Mouse (Mus musculus): ENCODE results near the gene Dact3. TPM values are rescaled to one million over a fixed set of nuclear protein-coding genes. Genes with fewer than 3 reads are reported as not detected.

The Dact3 gene
- polyA plus RNA-seq (2015; fragmentation: Nextera tagmentation; extraction: Ambion mirVana): 3.5 and 5.1 TPM in 2 replicates

DNA sequence AGATGAGACGGTGACA, at the start of gene Dact3:
TSS of gene Dact3 (plus strand) at position 8 of the 16 bp plus-strand sequence.
- Histone ChIP-seq H3K36me3 (ENCODE audit: control insufficient read depth, insufficient read depth, low read length) (no peaks in the 10 kb centered on the region; the same call in 1 of the 2 replicates), H3K4me3 (ENCODE audit: low read depth, low read length) (peak within 1 kb of the TSS; percentile 70), H3K4me1 (replicated peaks; ENCODE audit: control insufficient read depth, insufficient read depth) (no peaks in the 10 kb centered on the region), H3K4me2 (replicated peaks; ENCODE audit: low read depth) (peak within 1 kb of the TSS; percentile 77), H3K9me3 (ENCODE audit: control insufficient read depth, low read length) (no peaks in the 10 kb centered on the region), H3K27ac (replicated peaks) (peak within 1 kb of the TSS; percentile 90), H3K27me3 (ENCODE audit: control insufficient read depth, insufficient read depth, low read length) (no peaks in the 10 kb centered on the region), H3K9ac (ENCODE audit: low read length) (peak within 1 kb of the TSS; percentile 81)
- ATAC-seq (ENCODE audit: low FRiP score, low TSS enrichment): no peak
- DNase-seq (ENCODE audit: low spot score): no peak
- TF ChIP-seq CTCF (IDR thresholded peaks at IDR 0.05; ENCODE audit: low read depth) (no peak), EP300 (optimal IDR thresholded peaks at IDR 0.05) (no peak)
- WGBS: 0% methylated on average over 1 of the region's 1 CpGs

DNA sequence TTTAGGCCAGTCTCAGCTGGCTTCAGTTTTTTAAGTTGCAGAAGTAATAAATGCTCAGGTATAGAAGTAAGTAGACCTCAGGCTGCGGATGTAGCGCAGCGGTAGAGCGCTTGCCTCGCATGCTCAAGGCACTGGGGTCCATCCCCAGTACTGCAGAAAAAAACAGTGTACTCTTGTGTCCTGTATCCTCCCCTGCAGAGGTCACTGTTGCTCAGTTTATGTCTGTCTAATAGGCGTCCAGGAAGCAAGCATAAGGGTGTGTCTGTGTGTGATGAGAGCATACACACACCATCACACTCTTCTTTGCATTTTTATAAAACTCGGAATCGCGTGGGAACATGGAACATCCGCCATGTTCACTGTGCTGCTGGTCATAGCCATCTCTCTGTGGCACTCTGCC, 49.3 kb upstream of the Dact3 start:
- Histone ChIP-seq H3K4me1 (replicated peaks; ENCODE audit: control insufficient read depth, insufficient read depth) (no peaks in the 10 kb centered on the region; the same call in 1 of the 2 replicates), H3K9me3 (ENCODE audit: control insufficient read depth, low read length) (no peaks in the 10 kb centered on the region), H3K36me3 (ENCODE audit: control insufficient read depth, insufficient read depth, low read length) (peaks cover 42% of the 10 kb centered on the region), H3K27ac (replicated peaks) (no peak overlapping the region), H3K4me3 (ENCODE audit: low read depth, low read length) (no peak overlapping the region), H3K27me3 (ENCODE audit: control insufficient read depth, insufficient read depth, low read length) (no peaks in the 10 kb centered on the region), H3K9ac (ENCODE audit: low read length) (no peak overlapping the region), H3K4me2 (replicated peaks; ENCODE audit: low read depth) (no peak overlapping the region)
- ATAC-seq (ENCODE audit: low FRiP score, low TSS enrichment) (no peak), DNase-seq (ENCODE audit: low spot score) (no peak)
- peak; percentile 68 for TF ChIP-seq CTCF (IDR thresholded peaks at IDR 0.05; ENCODE audit: low read depth)
- no peak for TF ChIP-seq EP300 (optimal IDR thresholded peaks at IDR 0.05)
- 80% methylated on average over 10 of the region's 10 CpGs for WGBS

DNA sequence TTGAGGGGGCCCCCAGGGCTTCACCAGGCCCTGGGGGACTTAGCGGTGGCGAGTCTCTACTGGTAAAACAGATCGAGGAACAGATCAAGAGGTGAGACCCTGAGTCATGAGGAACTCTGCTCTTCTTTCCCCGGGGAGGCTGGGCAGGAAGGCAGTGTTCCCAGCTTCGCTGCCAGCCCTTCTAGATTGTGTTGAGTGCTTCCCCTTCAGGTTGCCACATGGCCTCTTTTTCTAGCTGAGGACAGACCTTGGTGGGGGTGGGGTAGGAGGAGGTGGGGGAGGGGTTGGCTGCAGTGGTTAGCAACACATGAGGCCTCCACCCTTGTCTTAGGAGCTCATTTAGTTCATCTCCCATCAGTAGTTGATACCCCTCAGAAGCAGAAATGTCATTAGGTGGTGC, 48.5 kb upstream of the Dact3 start:
- no peak for DNase-seq (ENCODE audit: low spot score)
- Histone ChIP-seq H3K27me3 (ENCODE audit: control insufficient read depth, insufficient read depth, low read length) (no peaks in the 10 kb centered on the region), H3K4me1 (replicated peaks; ENCODE audit: control insufficient read depth, insufficient read depth) (no peaks in the 10 kb centered on the region), H3K9me3 (ENCODE audit: control insufficient read depth, low read length) (no peaks in the 10 kb centered on the region), H3K4me3 (ENCODE audit: low read depth, low read length) (no peak overlapping the region), H3K27ac (replicated peaks) (no peak overlapping the region), H3K36me3 (ENCODE audit: control insufficient read depth, insufficient read depth, low read length) (peaks cover 47% of the 10 kb centered on the region), H3K4me2 (replicated peaks; ENCODE audit: low read depth) (no peak overlapping the region), H3K9ac (ENCODE audit: low read length) (no peak overlapping the region)
- ATAC-seq (ENCODE audit: low FRiP score, low TSS enrichment): no peak
- 65% methylated on average over 5 of the region's 5 CpGs for WGBS
- TF ChIP-seq CTCF (IDR thresholded peaks at IDR 0.05; ENCODE audit: low read depth) (no peak), EP300 (optimal IDR thresholded peaks at IDR 0.05) (no peak)

DNA sequence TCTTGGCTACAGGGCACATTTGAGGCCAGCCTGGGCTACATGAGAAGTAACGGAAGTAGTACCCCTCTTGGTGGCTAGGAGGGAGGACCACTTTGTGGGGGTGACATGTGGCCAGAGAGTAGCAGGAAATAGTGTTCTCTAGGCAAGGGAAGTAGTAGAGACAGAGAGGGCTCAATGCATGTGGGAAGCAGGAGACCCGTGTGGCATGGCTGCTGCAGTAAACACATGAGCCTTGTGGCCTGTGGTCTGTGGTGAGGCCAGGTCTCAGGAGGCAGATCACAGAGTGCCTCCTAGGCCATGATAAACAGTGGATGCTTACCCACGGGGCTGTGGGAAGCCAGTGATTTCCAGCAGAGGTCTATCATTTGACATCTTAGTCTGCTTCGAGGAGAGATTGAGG, 47.8 kb upstream of the Dact3 start:
- DNase-seq (ENCODE audit: low spot score): no peak
- Histone ChIP-seq H3K4me1 (replicated peaks; ENCODE audit: control insufficient read depth, insufficient read depth) (no peaks in the 10 kb centered on the region), H3K27me3 (ENCODE audit: control insufficient read depth, insufficient read depth, low read length) (no peaks in the 10 kb centered on the region), H3K36me3 (ENCODE audit: control insufficient read depth, insufficient read depth, low read length) (peaks cover 53% of the 10 kb centered on the region), H3K9me3 (ENCODE audit: control insufficient read depth, low read length) (no peaks in the 10 kb centered on the region), H3K27ac (replicated peaks) (no peak overlapping the region), H3K4me3 (ENCODE audit: low read depth, low read length) (no peak overlapping the region), H3K4me2 (replicated peaks; ENCODE audit: low read depth) (no peak overlapping the region), H3K9ac (ENCODE audit: low read length) (no peak overlapping the region)
- 70% methylated on average over 4 of the region's 4 CpGs for WGBS
- TF ChIP-seq CTCF (IDR thresholded peaks at IDR 0.05; ENCODE audit: low read depth) (no peak), EP300 (optimal IDR thresholded peaks at IDR 0.05) (no peak)
- ATAC-seq (ENCODE audit: low FRiP score, low TSS enrichment): no peak

DNA sequence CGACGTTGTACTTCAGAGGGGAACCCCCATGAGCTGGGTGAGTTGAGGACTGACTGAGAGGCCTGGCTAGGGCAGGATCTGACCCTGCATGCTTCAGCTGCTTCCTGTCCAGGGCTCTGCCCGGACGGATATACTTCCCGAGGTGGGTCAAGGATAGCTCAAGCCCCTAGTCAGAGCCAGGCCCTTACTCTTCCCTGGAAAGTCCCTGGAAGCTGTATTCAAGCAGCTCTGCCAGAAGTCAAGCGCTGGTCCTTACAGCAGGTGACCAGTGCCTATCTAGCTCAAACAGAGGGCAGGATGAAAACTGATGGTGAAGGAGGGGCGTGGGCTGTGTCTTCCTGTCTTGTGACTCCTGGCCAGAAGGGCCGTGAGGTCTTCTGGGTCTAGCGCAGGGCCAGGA, 44.7 kb upstream of the Dact3 start:
- Histone ChIP-seq H3K4me1 (replicated peaks; ENCODE audit: control insufficient read depth, insufficient read depth) (no peaks in the 10 kb centered on the region), H3K9me3 (ENCODE audit: control insufficient read depth, low read length) (no peaks in the 10 kb centered on the region), H3K9ac (ENCODE audit: low read length) (no peak overlapping the region), H3K27ac (replicated peaks) (no peak overlapping the region), H3K27me3 (ENCODE audit: control insufficient read depth, insufficient read depth, low read length) (no peaks in the 10 kb centered on the region), H3K4me3 (ENCODE audit: low read depth, low read length) (no peak overlapping the region), H3K36me3 (ENCODE audit: control insufficient read depth, insufficient read depth, low read length) (peaks cover 61% of the 10 kb centered on the region), H3K4me2 (replicated peaks; ENCODE audit: low read depth) (no peak overlapping the region)
- no peak for TF ChIP-seq EP300 (optimal IDR thresholded peaks at IDR 0.05)
- WGBS: 81% methylated on average over 9 of the region's 9 CpGs
- ATAC-seq (ENCODE audit: low FRiP score, low TSS enrichment) (no peak), DNase-seq (ENCODE audit: low spot score) (no peak)

DNA sequence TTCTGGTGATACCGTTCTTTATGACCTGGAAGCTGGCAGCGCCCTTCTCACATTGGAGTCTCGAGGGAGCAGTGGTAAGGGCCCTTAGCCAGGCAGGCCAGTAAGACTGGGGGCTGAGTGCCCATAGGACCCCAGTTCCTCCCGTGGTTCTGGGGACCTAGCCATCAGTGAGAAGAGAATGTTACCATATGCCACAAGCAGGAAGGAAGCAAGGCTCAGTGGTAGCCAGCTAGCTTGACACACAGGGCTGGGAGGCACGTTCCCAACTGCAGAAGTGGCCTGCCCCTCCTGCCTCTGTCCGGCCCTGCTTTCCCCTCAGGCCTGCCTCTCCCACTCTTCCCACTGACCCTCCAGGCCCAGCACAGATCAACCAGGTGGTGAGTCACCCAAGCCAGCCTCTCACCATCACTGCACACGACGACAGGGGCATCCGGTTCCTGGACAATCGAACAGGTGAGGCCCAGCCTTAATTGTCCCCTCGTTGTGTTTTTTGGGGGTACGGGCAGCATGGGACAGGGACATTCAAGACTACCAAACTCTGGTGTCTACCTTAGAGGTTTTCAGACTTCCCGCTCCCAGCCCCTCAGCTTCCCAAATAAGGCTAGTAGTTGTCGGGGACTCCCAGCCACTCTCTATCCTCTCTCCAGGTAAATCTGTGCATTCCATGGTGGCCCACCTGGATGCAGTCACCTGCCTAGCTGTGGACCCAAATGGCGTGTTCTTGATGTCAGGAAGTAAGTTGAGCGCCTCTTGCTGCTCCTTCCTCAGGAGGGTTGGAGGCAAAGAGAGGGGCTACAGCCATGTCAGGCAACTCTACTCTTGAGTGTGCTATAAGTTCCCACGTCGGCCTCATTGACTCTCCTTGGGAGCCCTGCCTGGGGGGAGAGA, 37.0 kb upstream of the Dact3 start:
- Histone ChIP-seq H3K27me3 (ENCODE audit: control insufficient read depth, insufficient read depth, low read length) (no peaks in the 10 kb centered on the region), H3K4me1 (replicated peaks; ENCODE audit: control insufficient read depth, insufficient read depth) (no peaks in the 10 kb centered on the region), H3K4me2 (replicated peaks; ENCODE audit: low read depth) (no peak overlapping the region), H3K36me3 (ENCODE audit: control insufficient read depth, insufficient read depth, low read length) (peaks cover 34% of the 10 kb centered on the region), H3K9ac (ENCODE audit: low read length) (no peak overlapping the region), H3K9me3 (ENCODE audit: control insufficient read depth, low read length) (no peaks in the 10 kb centered on the region), H3K4me3 (ENCODE audit: low read depth, low read length) (no peak overlapping the region), H3K27ac (replicated peaks) (no peak overlapping the region)
- TF ChIP-seq EP300 (optimal IDR thresholded peaks at IDR 0.05) (no peak), CTCF (IDR thresholded peaks at IDR 0.05; ENCODE audit: low read depth) (no peak)
- no peak for ATAC-seq (ENCODE audit: low FRiP score, low TSS enrichment)
- WGBS: 93% methylated on average over 18 of the region's 18 CpGs
- no peak for DNase-seq (ENCODE audit: low spot score)
